Mouse (Mus musculus) spleen, adult 2 months (tissue): ENCODE results near the gene Psat1. TPM values are rescaled to one million over a fixed set of nuclear protein-coding genes. Genes with fewer than 3 reads are reported as not detected.

Experiments used
- DNase-seq, 2 experiments: peaks; one replicate each; pipeline versions ENCODE4 v3.0.0 to v3.0.0-alpha.2; 2012 to 2021; ENCODE audit warnings: low spot score in 2 of 2, low read depth in 1 of 2
- H3K27ac ChIP-seq: fragments of 200-500 bp; 2 replicates; pipeline ENCODE4 v1.5.1; 2012; ENCODE audit warnings: low read length, inconsistent platforms; ENCODE audit not compliant: insufficient read depth
- H3K27me3 ChIP-seq: fragments of 200-500 bp; 2 replicates; pipeline ENCODE4 v1.6.1; 2012; ENCODE audit warnings: mild to moderate bottlenecking, moderate library complexity, low read length, inconsistent platforms; ENCODE audit not compliant: control insufficient read depth, insufficient read depth
- H3K36me3 ChIP-seq: fragments of 200-500 bp; 2 replicates; pipeline ENCODE4 v1.6.1; 2012; ENCODE audit warnings: mild to moderate bottlenecking, low read length, inconsistent platforms; ENCODE audit not compliant: control insufficient read depth, insufficient read depth
- H3K4me1 ChIP-seq: fragments of 200-500 bp; 2 replicates; pipeline ENCODE4 v1.6.1; 2011; ENCODE audit warnings: inconsistent platforms; ENCODE audit not compliant: control insufficient read depth, insufficient read depth, insufficient read length
- H3K4me3 ChIP-seq: fragments of 200-500 bp; 2 replicates; pipeline ENCODE4 v1.5.1; 2011; ENCODE audit warnings: mild to moderate bottlenecking, inconsistent platforms; ENCODE audit not compliant: insufficient read depth, insufficient read length; ENCODE audit errors: extremely low read depth
- CTCF ChIP-seq: fragments of 200-500 bp; IDR thresholded peaks from 2 replicates; pipeline ENCODE4 v1.5.1; 2011; ENCODE audit warnings: mild to moderate bottlenecking, inconsistent platforms; ENCODE audit not compliant: insufficient read depth, insufficient read length, insufficient replicate concordance; ENCODE audit errors: extremely low read depth
- POLR2A ChIP-seq: fragments of 200-500 bp; IDR thresholded peaks from 2 replicates; pipeline ENCODE4 v1.6.1; 2011; ENCODE audit warnings: low read depth, low read length, inconsistent platforms
- WGBS: fragments of 180-500 bp; shearing (Covaris S2); methylation state at CpG from one replicate; pipeline ENCODE4 v1.1.7; 2018; 5-methylcytosine and 5-hydroxymethylcytosine counted together
- polyA plus RNA-seq: library from polyadenylated mRNA; depleted of rRNA; stranded (reverse); fragments of >200 nt; gene quantifications from 2 replicates; pipeline ENCODE4 v1.2.3, GENCODE M21; 2012

The Psat1 gene
- polyA plus RNA-seq, 1 experiment = 5.4 TPM

DNA sequence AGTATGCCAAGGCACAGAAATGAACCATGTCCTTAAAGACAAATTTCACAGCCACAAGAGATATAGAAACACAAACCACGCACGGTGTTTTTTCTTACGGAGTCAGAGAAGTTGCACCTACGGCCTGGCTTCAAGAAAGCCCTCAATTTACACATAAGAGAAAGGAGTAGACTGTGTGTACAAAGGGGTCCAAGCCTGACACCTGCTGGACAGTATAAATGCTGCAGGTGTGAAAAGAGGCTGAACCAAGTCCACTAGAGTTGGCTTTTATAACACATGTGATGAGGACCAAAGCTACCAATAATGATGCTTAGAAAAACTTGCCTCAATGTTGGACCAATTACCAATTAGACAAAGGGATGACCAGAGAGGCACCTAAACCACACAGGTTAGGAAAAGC lies 34.7 kb upstream of the Psat1 start:
- Histone ChIP-seq H3K4me3 (no peak overlapping the region), H3K4me1 (peaks cover 4% of the 10 kb centered on the region; the same call in 1 of the 2 replicates), H3K27me3 (no peaks in the 10 kb centered on the region), H3K36me3 (0 out of 2 replicates have a peak, but pooled peaks cover 2% of the 10 kb centered on the region), H3K27ac (no peak overlapping the region)
- DNase-seq = peak; percentile 59 to 66
- TF ChIP-seq CTCF = peak; percentile 56; the same call in 1 of the 2 replicates
- TF ChIP-seq POLR2A = no peak
- WGBS = 24% methylated on average over 4 of the region's 4 CpGs

DNA sequence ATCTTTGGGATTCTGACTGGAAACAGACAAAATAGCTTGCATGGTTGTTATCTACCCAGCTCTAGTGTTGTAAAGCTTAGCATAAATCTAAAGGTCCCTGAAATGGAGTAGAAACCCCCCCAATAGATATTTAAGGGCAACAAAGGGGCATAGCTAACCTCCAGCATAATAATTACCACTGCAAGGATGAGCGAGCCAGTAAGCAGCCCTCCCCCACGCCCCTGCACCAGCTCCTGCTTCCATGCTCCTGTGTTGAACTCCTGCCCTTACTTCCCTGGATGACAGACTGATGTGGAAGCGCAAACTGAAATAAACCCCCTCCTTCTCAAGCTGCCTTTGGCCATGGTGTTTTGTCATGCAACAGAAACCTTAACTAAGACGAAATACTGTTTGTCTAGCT lies 26.2 kb upstream of the Psat1 start:
- H3K4me3 ChIP-seq = no peak overlapping the region
- 90% methylated on average over 4 of the region's 4 CpGs for WGBS
- no peak for TF ChIP-seq POLR2A
- no peak for TF ChIP-seq CTCF
- DNase-seq = no peak
- no peaks in the 10 kb centered on the region for H3K4me1 ChIP-seq
- H3K27ac ChIP-seq = no peak overlapping the region
- no peaks in the 10 kb centered on the region for H3K27me3 ChIP-seq
- H3K36me3 ChIP-seq = peaks cover 7% of the 10 kb centered on the region

DNA sequence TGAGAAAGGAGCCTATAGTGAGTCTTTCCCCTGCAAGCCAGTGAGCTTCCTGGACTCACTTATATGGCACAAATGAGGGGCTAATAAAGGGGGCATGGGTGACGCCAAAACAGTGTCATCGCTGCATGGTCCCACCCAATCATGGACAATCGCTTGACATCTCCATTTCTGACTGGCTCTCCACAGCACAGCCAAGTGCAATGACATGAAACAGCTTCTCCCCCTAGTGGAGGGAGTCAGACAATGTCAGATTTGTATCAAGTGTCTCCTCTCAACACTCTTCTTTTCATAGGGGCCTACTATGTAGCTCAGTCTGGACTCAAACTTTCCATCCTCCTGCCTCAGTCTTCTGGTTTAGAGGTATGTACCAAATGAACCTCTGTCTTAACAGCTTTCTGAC lies 17.9 kb upstream of the Psat1 start:
- DNase-seq = peak; percentile 23 to 25
- TF ChIP-seq POLR2A (no peak), CTCF (no peak; the same call in 1 of the 2 replicates)
- H3K27me3 ChIP-seq = no peaks in the 10 kb centered on the region
- WGBS = 51% methylated on average over 3 of the region's 3 CpGs
- no peaks in the 10 kb centered on the region; the same call in 1 of the 2 replicates for H3K4me1 ChIP-seq
- H3K27ac ChIP-seq = no peak overlapping the region
- peaks cover 3% of the 10 kb centered on the region; the same call in 1 of the 2 replicates for H3K36me3 ChIP-seq
- no peak overlapping the region for H3K4me3 ChIP-seq

DNA sequence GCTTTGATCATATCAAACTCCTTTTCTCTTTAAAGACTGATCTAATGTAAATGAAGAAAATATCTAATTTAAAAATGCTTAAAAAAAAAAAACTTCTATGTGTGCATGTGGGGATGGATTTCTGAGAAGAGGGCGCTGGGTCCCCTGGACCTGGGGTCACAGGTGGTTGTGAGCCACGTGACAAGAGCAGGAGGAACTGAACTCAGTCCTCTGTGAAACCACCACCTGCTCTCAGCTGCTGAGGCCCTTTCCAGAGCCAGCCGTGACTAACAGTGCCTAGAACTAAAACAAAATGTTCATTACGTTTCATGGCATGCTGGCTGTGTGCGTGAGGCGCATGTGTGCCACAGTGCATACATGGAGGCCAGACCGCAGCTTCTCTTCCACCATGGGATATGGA lies 17.4 kb upstream of the Psat1 start:
- DNase-seq = peak in 1 of 2 experiments; percentile 48
- no peak for TF ChIP-seq CTCF
- no peak for TF ChIP-seq POLR2A
- WGBS = 49% methylated on average over 7 of the region's 7 CpGs
- no peak overlapping the region for H3K27ac ChIP-seq
- H3K27me3 ChIP-seq = no peaks in the 10 kb centered on the region
- H3K4me1 ChIP-seq = no peaks in the 10 kb centered on the region; the same call in 1 of the 2 replicates
- H3K4me3 ChIP-seq = no peak overlapping the region
- H3K36me3 ChIP-seq = peaks cover 3% of the 10 kb centered on the region; the same call in 1 of the 2 replicates

DNA sequence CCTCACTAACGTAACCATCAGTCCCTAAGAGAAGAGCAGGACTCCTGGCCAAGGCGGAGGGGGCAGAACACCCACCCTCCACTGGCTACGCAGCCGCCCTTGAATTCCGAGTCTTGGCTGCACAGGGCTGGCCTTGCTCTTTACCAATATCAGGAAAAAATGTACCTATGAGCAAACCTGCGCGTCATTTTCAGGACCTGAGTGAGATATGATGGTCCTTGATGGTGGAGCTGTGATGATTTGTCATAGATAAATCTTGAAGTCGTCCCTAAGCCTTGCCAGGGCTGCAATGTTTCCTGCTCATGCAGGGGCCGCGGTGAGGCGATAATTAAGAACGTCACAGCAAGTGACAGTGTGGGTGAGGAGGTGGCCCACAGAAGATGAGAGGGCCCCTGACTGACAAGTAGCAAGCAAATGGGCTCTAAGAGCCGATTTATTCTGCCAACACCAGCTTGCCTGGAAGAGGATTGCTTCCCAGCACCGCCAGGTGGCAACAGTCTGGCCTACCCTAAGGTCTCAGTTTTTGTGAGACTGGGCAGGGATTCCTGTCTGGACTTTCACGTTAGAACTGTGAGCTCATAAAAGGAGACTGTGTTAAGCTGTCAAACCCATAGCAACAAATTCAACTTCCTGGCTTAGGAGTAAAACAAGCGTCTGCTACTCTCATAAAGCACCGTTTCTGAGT lies 16.0 kb upstream of the Psat1 start:
- no peak for TF ChIP-seq CTCF
- no peak for TF ChIP-seq POLR2A
- Histone ChIP-seq H3K27ac (no peak overlapping the region), H3K4me3 (no peak overlapping the region), H3K36me3 (no peaks in the 10 kb centered on the region), H3K4me1 (no peaks in the 10 kb centered on the region; the same call in 1 of the 2 replicates), H3K27me3 (no peaks in the 10 kb centered on the region)
- no peak for DNase-seq
- 91% methylated on average over 17 of the region's 17 CpGs for WGBS

DNA sequence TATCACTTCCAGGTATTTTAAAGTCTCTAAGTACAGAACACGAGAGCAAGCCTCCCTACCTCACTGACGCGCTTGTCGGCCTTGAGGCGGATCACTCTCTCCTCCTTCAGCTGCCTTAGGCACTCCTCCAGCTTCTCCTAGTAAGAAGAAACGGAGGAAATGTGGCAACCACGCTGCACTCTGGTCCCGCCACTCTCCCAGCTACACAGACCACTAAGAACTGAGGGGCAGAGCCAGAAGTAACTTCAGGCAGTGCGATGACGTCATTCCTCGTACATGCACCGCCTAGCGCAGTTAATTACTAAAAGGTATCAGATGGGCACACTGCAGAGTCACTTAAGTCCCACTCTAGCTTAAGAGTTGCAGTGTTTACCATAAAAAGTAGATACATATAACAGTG lies 15.2 kb upstream of the Psat1 start:
- no peak for DNase-seq
- no peak overlapping the region for H3K27ac ChIP-seq
- H3K27me3 ChIP-seq = no peaks in the 10 kb centered on the region
- H3K4me3 ChIP-seq = no peak overlapping the region
- H3K4me1 ChIP-seq = no peaks in the 10 kb centered on the region; the same call in 1 of the 2 replicates
- H3K36me3 ChIP-seq = no peaks in the 10 kb centered on the region
- no peak for TF ChIP-seq CTCF
- TF ChIP-seq POLR2A = no peak
- 90% methylated on average over 13 of the region's 13 CpGs for WGBS

DNA sequence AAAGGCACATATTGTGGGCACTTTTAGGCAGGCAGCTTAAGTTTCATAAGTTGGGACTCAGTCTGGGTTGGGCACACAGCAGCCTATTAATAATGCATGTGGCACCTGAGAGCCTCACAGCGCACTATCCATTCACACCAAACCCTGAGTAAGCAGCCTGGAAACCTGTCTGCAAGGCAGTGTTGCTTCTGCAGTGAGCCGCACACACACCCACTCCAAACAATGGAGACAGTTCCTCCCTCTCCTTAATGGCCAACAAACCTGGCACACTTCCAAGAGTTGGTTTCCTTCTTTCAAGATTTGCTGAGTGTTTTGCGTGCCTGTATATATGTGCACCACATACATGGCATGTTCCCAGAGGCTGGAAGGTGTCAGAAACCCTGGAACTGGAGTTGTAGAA lies 3.1 kb upstream of the Psat1 start:
- no peaks in the 10 kb centered on the region; the same call in 1 of the 2 replicates for H3K36me3 ChIP-seq
- WGBS = 71% methylated on average over 3 of the region's 3 CpGs
- TF ChIP-seq CTCF = no peak
- TF ChIP-seq POLR2A = no peak

More for the DNA sequence above, 3.1 kb upstream of the Psat1 start:
- Histone ChIP-seq H3K4me3 (no peak overlapping the region), H3K27ac (no peak overlapping the region), H3K4me1 (no peaks in the 10 kb centered on the region), H3K27me3 (no peaks in the 10 kb centered on the region)
- no peak for DNase-seq
